Mouse (Mus musculus) Muller cell, postnatal 12 days (primary cell): ENCODE results near the gene Glra4.

Experiments
- DNase-seq: peaks from one replicate; pipeline ENCODE4 v3.0.0-alpha.2; 2015; ENCODE audit errors: inconsistent ontology term

The Glra4 gene

DNA sequence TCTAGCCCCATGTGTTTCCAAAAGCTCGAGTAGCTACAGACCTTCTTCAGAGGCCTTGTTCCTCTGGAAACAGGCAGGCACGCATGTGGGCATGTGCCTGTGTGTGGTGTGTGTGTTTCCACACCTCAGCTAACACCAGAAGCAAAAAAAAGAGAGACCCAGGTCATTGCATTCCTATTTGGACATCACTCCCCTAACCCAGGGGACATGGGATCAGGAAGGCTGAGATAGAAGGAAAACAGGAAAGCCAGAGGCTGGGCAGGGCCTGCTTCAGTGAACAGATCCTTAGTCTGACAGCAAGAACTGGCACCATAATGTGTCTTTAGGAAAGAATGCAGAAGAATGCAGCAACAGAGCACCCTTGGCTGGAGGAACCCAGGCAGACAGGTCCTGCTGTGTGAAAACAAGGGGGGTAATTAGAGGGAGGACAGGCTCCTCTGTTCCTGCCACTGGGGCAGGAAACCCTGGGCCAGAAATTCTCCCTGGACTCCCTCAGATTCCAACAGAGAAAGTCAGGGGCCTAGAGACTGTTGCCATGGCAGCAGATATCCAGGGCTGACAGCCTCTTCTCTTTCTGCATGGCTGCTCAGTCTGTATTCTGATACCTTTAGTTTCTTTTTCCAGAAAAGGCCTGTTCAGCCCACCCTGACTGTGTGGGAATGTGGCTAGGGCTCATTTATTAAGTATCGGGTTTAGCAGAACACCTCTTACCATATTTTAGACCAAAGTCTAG, 65.0 kb downstream of the Glra4 start:
- DNase-seq, result peak; percentile 20

DNA sequence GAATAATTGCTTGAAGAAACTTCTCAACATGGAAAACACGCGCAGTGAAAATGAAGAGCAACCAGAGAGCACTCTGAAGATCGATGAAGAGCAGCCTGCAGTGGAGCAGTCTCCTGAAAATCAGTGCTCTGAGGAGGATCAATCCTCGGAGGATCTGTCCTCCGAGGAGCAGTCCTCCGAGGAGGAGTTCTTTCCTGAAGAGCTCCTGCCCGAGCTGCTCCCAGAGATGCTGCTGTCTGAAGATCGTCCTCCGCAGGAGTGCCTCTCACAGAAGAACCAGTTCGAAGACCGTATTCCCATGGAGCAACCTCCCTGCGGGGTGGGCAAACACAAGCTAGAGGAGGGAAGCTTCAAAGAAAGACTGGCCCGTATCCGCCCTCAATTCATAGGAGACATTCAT, 71.2 kb downstream of the Glra4 start:
- DNase-seq, result no peak

GRCm38 (mm10) chrX:136708168-136708681, 71.7 kb downstream of the Glra4 start:
- peak; percentile 43 for DNase-seq
